In genomic region chr15:92447708-92448147, GRCm38 (mm10) we compare ENCODE assay signal across 9 mouse cellular contexts. TPM values are rescaled to one million over a fixed set of nuclear protein-coding genes. Genes with fewer than 3 reads are reported as not detected.
A peak's percentile ranks its signal among the peaks of the same experiment; 100 is the strongest.
DNase-seq lines count a peak whose midpoint lies in the region; ATAC-seq and TF ChIP-seq lines count a peak whose summit lies in the region.
"Had no signal": no experiment of that assay in that cellular context is flagged by ENCODE, and none has a peak within 500 bp of the region (broad histone marks: within the 10 kb centered on the region; RNA-seq: fewer than 3 reads in every experiment).

No protein-coding gene starts in this region.

- H3K9me3 ChIP-seq in heart, postnatal 0 days (replicated peaks; ENCODE audit: control insufficient read depth, low read length), result no peaks in the 10 kb centered on the region
- H3K9me3 ChIP-seq in heart, embryonic 10.5 days, result no peaks in the 10 kb centered on the region

- TF ChIP-seq POLR2A in embryonic fibroblast, embryonic 13.5 days (IDR thresholded peaks at IDR 0.05; ENCODE audit: low read depth, low read length), result no peak

- no peaks in the 10 kb centered on the region for H3K4me1 ChIP-seq in heart, postnatal 0 days (ENCODE audit: control insufficient read depth, insufficient read depth)
- no peaks in the 10 kb centered on the region for H3K4me1 ChIP-seq in embryonic fibroblast, embryonic 13.5 days (ENCODE audit: control insufficient read depth, insufficient read depth, low read length)
- no peaks in the 10 kb centered on the region for H3K4me1 ChIP-seq in heart, embryonic 10.5 days

- no peak overlapping the region for H3K27ac ChIP-seq in heart, postnatal 0 days (ENCODE audit: low read depth)
- H3K27ac ChIP-seq in embryonic fibroblast, embryonic 13.5 days (ENCODE audit: insufficient read depth, low read length), result no peak overlapping the region
- no peak overlapping the region for H3K27ac ChIP-seq in heart, embryonic 10.5 days

- H3K9ac ChIP-seq in heart, postnatal 0 days (replicated peaks; ENCODE audit: low read depth, low read length), result no peak overlapping the region

- intact Hi-C loops in heart, postnatal 25 days (cut with DNase I), result loop anchor here (2.0 kb wide), 1 partner anchor 769 kb away; no protein-coding TSS in a partner anchor

- peak; percentile 58 for TF ChIP-seq CTCF in heart, postnatal 0 days (IDR thresholded peaks at IDR 0.05; ENCODE audit: low read depth)
- TF ChIP-seq CTCF in embryonic fibroblast, embryonic 13.5 days (IDR thresholded peaks at IDR 0.05; ENCODE audit: borderline replicate concordance, insufficient read depth, low read length), result peak; percentile 51; the same call in 1 of the 2 replicates

- no peak for ATAC-seq in heart, postnatal 0 days (ENCODE audit: insufficient read depth, low read depth)
- no peak for ATAC-seq in megakaryocyte progenitor cell, adult 5-6 weeks (replicated peaks; ENCODE audit: poor library complexity)

- H3K4me2 ChIP-seq in heart, postnatal 0 days (ENCODE audit: low read depth, low read length), result no peak overlapping the region

- no peaks in the 10 kb centered on the region for H3K36me3 ChIP-seq in heart, postnatal 0 days (replicated peaks; ENCODE audit: control insufficient read depth, insufficient read depth, low read length)
- no peaks in the 10 kb centered on the region for H3K36me3 ChIP-seq in heart, embryonic 10.5 days

- no peaks in the 10 kb centered on the region for H3K27me3 ChIP-seq in heart, postnatal 0 days (ENCODE audit: control insufficient read depth, insufficient read depth, low read length)
- H3K27me3 ChIP-seq in heart, embryonic 10.5 days (ENCODE audit: insufficient read depth, poor library complexity, severe bottlenecking), result no peaks in the 10 kb centered on the region

- 31% methylated on average over 8 of the region's 8 CpGs for WGBS in heart, postnatal 0 days
- 48% methylated on average over 8 of the region's 8 CpGs for WGBS in heart, embryonic 10.5 days

- DNase-seq in heart, postnatal 0 days (ENCODE audit: low spot score), result peak; percentile 11
- no peak for DNase-seq in heart, postnatal 25 days (ENCODE audit: low spot score)
- peak; percentile 9 to 31 for DNase-seq in adrenal gland, postnatal 36 days
- DNase-seq in layer of hippocampus, postnatal 36 days, result peak; percentile 21 to 34
- peak; percentile 68 for DNase-seq in retina, postnatal 1 day
- no peak for DNase-seq in heart, embryonic 10.5 days (ENCODE audit: low spot score)

- H3K4me3 ChIP-seq in heart, postnatal 0 days (ENCODE audit: low read depth, low read length), result no peak overlapping the region
- no peak overlapping the region for H3K4me3 ChIP-seq in embryonic fibroblast, embryonic 13.5 days (ENCODE audit: insufficient read depth, low read length)
- H3K4me3 ChIP-seq in heart, embryonic 10.5 days, result no peak overlapping the region

- TF ChIP-seq EP300 in heart, postnatal 0 days (IDR thresholded peaks at IDR 0.05; ENCODE audit: low read depth), result no peak

RNA-seq across cellular contexts. Expression of gene Pdzrn4, which starts 51.0 kb away (rescaled TPM):
- 0.46 and 3.1 TPM in 2 replicates for total RNA-seq in heart, postnatal 0 days (2014; rRNA removed; ENCODE audit: low replicate concordance)
- 2.6 and 3.1 TPM in 2 replicates for polyA plus RNA-seq in heart, postnatal 0 days (2015; fragmentation: Nextera tagmentation; extraction: Ambion mirVana)
- 1 to 10 TPM; 2.4 to 3.4 TPM for total RNA-seq in heart, postnatal 25 days (2021)
- total RNA-seq in adrenal gland, postnatal 36 days (2021), result not detected
- polyA plus RNA-seq in embryonic fibroblast, embryonic 13.5 days (2011; ENCODE audit: insufficient read length, low read depth, missing spikeins), result 0.43 and 0.76 TPM in 2 replicates
- total RNA-seq in layer of hippocampus, postnatal 36 days (2021), result 1 to 10 TPM; 5.9 to 6.7 TPM
- not detected in 2 replicates for total RNA-seq in megakaryocyte progenitor cell, adult 5-6 weeks (2015)
- not detected in 2 replicates for total RNA-seq in megakaryocyte progenitor cell, adult 5-6 weeks (2017)
- polyA plus RNA-seq in heart, embryonic 10.5 days (2016; fragmentation: Nextera tagmentation; extraction: Ambion mirVana), result 0.34 and 0.57 TPM in 2 replicates
- total RNA-seq: MEL had no signal

Comparison
In these comparisons a context has a peak if more than half of its experiments do, and no peak if none do; other contexts are left out.
1. DNase-seq: peak in heart, postnatal 0 days (single experiment), adrenal gland, postnatal 36 days (2 of 2), layer of hippocampus, postnatal 36 days (2 of 2) and retina, postnatal 1 day (single experiment); none in heart, postnatal 25 days (single experiment) and heart, embryonic 10.5 days (single experiment).